Mouse (Mus musculus) brown adipose tissue, adult 24 weeks (tissue): ENCODE data around the gene Rtp4. TPM values are rescaled to one million over a fixed set of nuclear protein-coding genes. Genes with fewer than 3 reads are reported as not detected.

Experiments
- H3K27ac ChIP-seq: fragments of 200-500 bp; replicated peaks from 2 replicates; pipeline ENCODE4 v1.5.1; 2012; ENCODE audit warnings: low read depth, mild to moderate bottlenecking, low read length
- H3K4me1 ChIP-seq: fragments of 200-500 bp; 2 replicates; pipeline ENCODE4 v1.6.1; 2012; ENCODE audit warnings: low read length, mixed read lengths; ENCODE audit not compliant: control insufficient read depth, insufficient read depth, insufficient read length
- H3K4me3 ChIP-seq: fragments of 200-500 bp; 2 replicates; pipeline ENCODE4 v1.5.1; 2012; ENCODE audit warnings: low read depth, mild to moderate bottlenecking, low read length, moderate library complexity; ENCODE audit not compliant: insufficient read depth
- polyA plus RNA-seq: library from polyadenylated mRNA; stranded (reverse); fragments of >200 nt; gene quantifications from 2 replicates; pipeline ENCODE4 v1.2.4, GENCODE M21; 2012; ENCODE audit not compliant: missing spikeins, insufficient read depth, insufficient read length

The Rtp4 gene
- polyA plus RNA-seq, 1 experiment, result 7.4 TPM

- no peaks in the 10 kb centered on the region for H3K4me1 ChIP-seq
- H3K4me3 ChIP-seq, result no peak overlapping the region
- H3K27ac ChIP-seq, result no peak overlapping the region
These were observed 18.8 kb upstream of the Rtp4 start for GRCm38 (mm10) chr16:23501288-23501687.

- Histone ChIP-seq H3K4me3 (no peak overlapping the region), H3K27ac (no peak overlapping the region), H3K4me1 (no peaks in the 10 kb centered on the region)
These were observed 17.6 kb upstream of the Rtp4 start for GRCm38 (mm10) chr16:23502478-23502877.

- H3K4me3 ChIP-seq, result no peak overlapping the region
- H3K4me1 ChIP-seq, result no peaks in the 10 kb centered on the region
- H3K27ac ChIP-seq, result no peak overlapping the region
These were observed 16.7 kb upstream of the Rtp4 start for GRCm38 (mm10) chr16:23503351-23503750.

GRCm38 (mm10) chr16:23504320-23504744 is 15.8 kb upstream of the Rtp4 start:
- Histone ChIP-seq H3K27ac (no peak overlapping the region), H3K4me1 (no peaks in the 10 kb centered on the region), H3K4me3 (no peak overlapping the region)

GRCm38 (mm10) chr16:23505904-23506687 is 14.0 kb upstream of the Rtp4 start:
- no peak overlapping the region for H3K4me3 ChIP-seq
- H3K27ac ChIP-seq, result no peak overlapping the region
- H3K4me1 ChIP-seq, result no peaks in the 10 kb centered on the region

- Histone ChIP-seq H3K27ac (no peak overlapping the region), H3K4me1 (no peaks in the 10 kb centered on the region), H3K4me3 (no peak overlapping the region)
These were observed 8.7 kb upstream of the Rtp4 start for GRCm38 (mm10) chr16:23511166-23511935.

GRCm38 (mm10) chr16:23513401-23513800 is 6.7 kb upstream of the Rtp4 start:
- Histone ChIP-seq H3K4me1 (peaks cover 2% of the 10 kb centered on the region), H3K27ac (no peak overlapping the region), H3K4me3 (no peak overlapping the region)

- peaks cover 2% of the 10 kb centered on the region for H3K4me1 ChIP-seq
- no peak overlapping the region for H3K27ac ChIP-seq
- no peak overlapping the region for H3K4me3 ChIP-seq
These were observed 4.3 kb upstream of the Rtp4 start for GRCm38 (mm10) chr16:23515766-23516165.

- no peak overlapping the region for H3K4me3 ChIP-seq
- no peak overlapping the region for H3K27ac ChIP-seq
- peaks cover 2% of the 10 kb centered on the region for H3K4me1 ChIP-seq
These were observed 3.5 kb upstream of the Rtp4 start for GRCm38 (mm10) chr16:23516606-23517005.

GRCm38 (mm10) chr16:23517230-23517629 is 2.9 kb upstream of the Rtp4 start:
- H3K4me3 ChIP-seq, result no peak overlapping the region
- H3K27ac ChIP-seq, result no peak overlapping the region
- peaks cover 2% of the 10 kb centered on the region for H3K4me1 ChIP-seq

GRCm38 (mm10) chr16:23517754-23518566 is 2.1 kb upstream of the Rtp4 start:
- Histone ChIP-seq H3K27ac (no peak overlapping the region), H3K4me1 (peaks cover 2% of the 10 kb centered on the region), H3K4me3 (no peak overlapping the region)

GRCm38 (mm10) chr16:23518567-23519369 is 1.3 kb upstream of the Rtp4 start:
- H3K4me1 ChIP-seq, result peaks cover 2% of the 10 kb centered on the region
- H3K4me3 ChIP-seq, result no peak overlapping the region
- no peak overlapping the region for H3K27ac ChIP-seq

- peaks cover 2% of the 10 kb centered on the region for H3K4me1 ChIP-seq
- H3K27ac ChIP-seq, result no peak overlapping the region
- no peak overlapping the region for H3K4me3 ChIP-seq
These were observed 320 bp upstream of the Rtp4 start for GRCm38 (mm10) chr16:23519771-23520170.

- no peak overlapping the region for H3K4me3 ChIP-seq
- no peak overlapping the region for H3K27ac ChIP-seq
- H3K4me1 ChIP-seq, result peaks cover 2% of the 10 kb centered on the region
These were observed 1.0 kb downstream of the Rtp4 start for GRCm38 (mm10) chr16:23521092-23521491.
